Mouse (Mus musculus): Measurements from ENCODE around the gene Suox.

GRCm38 (mm10) chr10:128635697-128636096 is 38.2 kb downstream of the Suox start:
- no peak for TF ChIP-seq GATA1 (IDR thresholded peaks at IDR 0.05; ENCODE audit: low read length)
- TF ChIP-seq TAL1 (IDR thresholded peaks at IDR 0.05; ENCODE audit: low read length): no peak

Data from erythroblast, embryonic 14.5 days (primary cell).